Mouse (Mus musculus): Measurements from ENCODE around the gene Ccdc126.

Ccdc126 gene

GRCm38 (mm10) chr6:49343737-49344469, 24.8 kb downstream of the Ccdc126 start:
- no peak for DNase-seq (ENCODE audit: low read depth, low spot score)

GRCm38 (mm10) chr6:49349826-49350225, 30.8 kb downstream of the Ccdc126 start:
- DNase-seq (ENCODE audit: low read depth, low spot score), result no peak

DNA sequence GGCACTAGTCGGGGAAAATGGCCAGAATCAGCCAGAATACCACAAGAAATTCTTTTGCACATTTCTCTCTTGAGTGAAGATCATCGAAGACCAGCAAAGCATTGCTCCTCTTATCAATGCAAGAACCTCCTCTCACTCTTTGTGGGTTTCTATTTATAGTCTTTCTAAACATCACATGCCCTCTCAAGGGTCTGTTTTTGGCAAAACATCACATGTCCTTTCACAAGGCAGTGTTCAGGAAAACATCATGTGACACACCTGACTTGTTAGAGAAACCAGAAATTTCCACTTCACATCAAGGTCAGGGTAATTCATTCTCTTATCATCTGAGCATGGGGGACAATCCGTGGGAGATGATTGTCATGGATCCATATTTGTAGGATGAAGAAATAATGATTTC, 35.5 kb downstream of the Ccdc126 start:
- peak; percentile 53 for DNase-seq (ENCODE audit: low read depth, low spot score)

- peak; percentile 46 for DNase-seq (ENCODE audit: low read depth, low spot score)
Observed at GRCm38 (mm10) chr6:49355171-49355570, 36.1 kb downstream of the Ccdc126 start.

DNA sequence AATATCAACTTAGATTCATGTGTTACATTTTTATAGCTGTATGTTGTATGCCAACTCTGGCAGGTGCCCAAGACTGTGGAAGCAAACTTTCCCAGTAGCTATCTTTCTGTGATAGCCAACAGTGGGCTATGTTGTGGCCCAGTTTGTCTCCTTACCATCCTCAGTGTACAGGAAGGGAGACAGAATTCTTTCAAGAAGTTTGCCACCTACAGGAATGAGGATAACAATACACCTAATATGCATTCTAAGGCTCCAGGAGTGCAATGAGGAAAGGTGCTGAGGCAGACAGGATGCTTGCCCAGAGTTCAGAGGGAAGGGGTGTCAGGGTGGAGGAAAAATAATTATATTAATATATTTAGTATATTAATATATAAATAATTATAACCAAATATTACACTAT, 41.3 kb downstream of the Ccdc126 start:
- DNase-seq (ENCODE audit: low read depth, low spot score), result peak; percentile 33

DNA sequence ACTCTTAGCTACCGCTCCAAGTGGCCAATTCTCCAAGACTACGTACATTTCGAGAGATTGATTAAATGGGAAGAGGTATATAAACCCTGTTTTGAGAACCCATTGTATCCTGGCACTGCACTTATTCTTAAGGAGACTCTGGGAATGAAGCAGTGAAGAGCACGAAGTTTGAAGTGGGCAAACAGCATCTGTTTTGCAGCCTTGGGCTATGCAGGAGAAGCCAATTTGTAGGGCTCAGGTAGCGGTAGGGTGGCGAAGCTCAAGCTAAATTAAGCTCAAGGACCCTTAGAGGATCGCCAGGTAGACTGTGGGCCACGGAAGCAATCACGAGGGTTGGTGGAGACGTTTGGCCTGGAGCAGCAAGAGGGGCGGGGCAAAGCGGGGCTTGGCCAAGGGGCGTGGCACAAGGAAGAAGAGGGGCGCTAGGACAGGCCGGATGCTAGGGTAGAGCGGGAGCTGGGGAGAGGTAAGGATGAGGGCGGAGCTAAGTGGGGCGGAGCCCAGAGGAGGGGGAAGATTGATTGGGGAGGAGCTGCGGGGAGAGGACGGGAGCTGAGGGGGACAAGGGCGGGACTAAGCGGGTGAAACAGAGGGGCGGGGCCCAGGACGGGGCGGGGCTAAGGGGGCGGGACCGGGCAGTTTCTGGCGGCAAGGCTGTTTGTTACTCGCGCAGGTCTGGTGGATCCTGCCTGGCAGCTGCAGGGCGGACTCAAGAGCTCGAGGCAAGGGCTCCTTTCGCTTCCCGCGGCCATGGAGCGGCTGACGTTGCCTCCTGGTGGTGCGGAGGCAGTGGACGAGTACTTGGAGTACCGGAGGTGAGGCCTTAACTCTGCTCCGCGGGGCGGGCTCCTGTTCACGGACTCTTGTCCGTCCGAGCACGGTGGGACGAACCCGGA, 48.3 kb downstream of the Ccdc126 start, which contains the start of gene Fam221a:
Gene Fam221a (plus strand): TSS at position 581 of the 896 bp plus-strand sequence.
- peak; percentile 96 for DNase-seq (ENCODE audit: low read depth, low spot score)

DNA sequence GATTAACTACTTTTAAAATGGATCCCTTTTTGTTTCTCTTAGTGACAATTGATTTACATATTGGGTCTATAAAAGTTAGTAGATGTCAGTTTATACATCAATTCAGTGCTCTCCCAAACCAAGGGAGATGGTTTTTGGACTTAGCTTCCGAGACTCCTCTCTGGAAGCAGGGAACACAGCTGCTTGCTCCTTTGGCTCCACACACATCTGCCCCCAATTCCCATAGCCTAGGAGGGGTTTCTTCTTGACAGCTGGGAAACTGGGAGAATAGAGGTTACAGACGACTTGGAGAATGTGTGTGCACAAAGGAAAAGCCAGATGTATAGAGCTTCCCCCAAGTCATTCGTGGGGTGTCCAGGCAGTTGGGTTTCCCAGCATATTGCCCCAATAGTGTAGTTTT, 49.1 kb downstream of the Ccdc126 start:
- DNase-seq (ENCODE audit: low read depth, low spot score), result peak; percentile 9

DNA sequence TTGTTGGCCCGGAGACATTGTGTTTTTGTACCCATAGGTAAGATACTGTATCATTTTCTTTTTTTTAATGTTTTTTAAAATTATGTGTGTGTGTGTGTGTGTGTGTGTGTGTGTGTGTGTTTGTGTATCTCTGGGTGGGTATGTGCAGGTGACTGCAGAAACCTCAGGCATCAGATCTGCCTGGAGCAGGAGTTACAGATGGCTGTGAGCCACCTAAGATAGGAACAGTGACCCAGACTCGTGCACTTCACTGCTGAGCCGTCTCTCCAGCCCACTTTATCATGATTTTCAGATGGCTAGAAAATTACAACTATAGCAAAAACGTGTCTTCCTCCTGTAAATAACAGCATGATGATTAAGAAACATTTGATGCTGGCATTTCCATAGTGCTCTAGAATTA, 53.6 kb downstream of the Ccdc126 start:
- DNase-seq (ENCODE audit: low read depth, low spot score), result no peak

DNA sequence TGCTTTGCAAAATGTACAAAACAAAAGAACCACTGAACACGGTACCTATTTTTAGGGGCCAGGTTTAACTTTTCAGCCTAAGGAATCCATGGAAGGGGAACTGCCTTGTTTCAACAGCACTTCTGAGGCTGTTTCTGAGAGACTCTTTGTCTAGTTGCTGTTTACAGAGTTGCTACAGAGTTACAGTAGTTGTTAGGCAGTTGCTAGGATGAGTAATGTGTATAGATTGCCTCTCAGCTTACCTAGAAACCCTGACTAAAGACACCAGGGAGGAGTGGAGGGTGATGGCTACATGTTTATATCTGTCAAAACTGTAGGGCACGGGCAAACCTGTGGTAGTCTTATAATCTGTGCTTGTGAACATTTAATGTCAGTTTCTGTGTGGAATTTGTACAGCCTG, 54.9 kb downstream of the Ccdc126 start:
- no peak for DNase-seq (ENCODE audit: low read depth, low spot score)

GRCm38 (mm10) chr6:49378328-49378727, 59.3 kb downstream of the Ccdc126 start:
- no peak for DNase-seq (ENCODE audit: low read depth, low spot score)
